Mouse (Mus musculus): Measurements from ENCODE around the gene Dtx4.
A peak's percentile ranks its signal among the peaks of the same experiment; 100 is the strongest.

Gene Dtx4

GRCm38 (mm10) chr19:12494187-12494458, 7.1 kb downstream of the Dtx4 start:
- no peak for DNase-seq (ENCODE audit: low read depth, low spot score)

GRCm38 (mm10) chr19:12493453-12494186, 7.6 kb downstream of the Dtx4 start:
- no peak for DNase-seq (ENCODE audit: low read depth, low spot score)

DNA sequence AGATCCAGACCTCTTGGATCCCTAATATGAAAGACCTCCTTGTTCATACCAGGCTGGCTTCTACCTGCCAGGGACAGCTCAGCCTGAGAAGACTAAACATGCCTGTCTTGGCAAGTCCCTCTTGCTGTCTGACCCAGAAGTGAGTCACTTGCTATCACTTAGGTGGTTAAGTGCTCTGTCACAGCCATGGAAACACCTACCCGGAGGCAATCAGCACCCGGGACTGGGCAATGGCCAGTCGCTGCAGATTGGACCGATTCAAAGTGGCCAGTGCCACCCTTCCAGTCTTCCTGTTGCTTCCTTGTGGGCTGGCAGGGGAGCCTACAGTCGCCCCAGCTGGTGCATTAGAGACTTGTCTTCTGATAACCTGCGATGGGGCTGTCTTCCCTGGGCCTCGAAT, 9.6 kb downstream of the Dtx4 start:
- DNase-seq (ENCODE audit: low read depth, low spot score) = no peak

DNA sequence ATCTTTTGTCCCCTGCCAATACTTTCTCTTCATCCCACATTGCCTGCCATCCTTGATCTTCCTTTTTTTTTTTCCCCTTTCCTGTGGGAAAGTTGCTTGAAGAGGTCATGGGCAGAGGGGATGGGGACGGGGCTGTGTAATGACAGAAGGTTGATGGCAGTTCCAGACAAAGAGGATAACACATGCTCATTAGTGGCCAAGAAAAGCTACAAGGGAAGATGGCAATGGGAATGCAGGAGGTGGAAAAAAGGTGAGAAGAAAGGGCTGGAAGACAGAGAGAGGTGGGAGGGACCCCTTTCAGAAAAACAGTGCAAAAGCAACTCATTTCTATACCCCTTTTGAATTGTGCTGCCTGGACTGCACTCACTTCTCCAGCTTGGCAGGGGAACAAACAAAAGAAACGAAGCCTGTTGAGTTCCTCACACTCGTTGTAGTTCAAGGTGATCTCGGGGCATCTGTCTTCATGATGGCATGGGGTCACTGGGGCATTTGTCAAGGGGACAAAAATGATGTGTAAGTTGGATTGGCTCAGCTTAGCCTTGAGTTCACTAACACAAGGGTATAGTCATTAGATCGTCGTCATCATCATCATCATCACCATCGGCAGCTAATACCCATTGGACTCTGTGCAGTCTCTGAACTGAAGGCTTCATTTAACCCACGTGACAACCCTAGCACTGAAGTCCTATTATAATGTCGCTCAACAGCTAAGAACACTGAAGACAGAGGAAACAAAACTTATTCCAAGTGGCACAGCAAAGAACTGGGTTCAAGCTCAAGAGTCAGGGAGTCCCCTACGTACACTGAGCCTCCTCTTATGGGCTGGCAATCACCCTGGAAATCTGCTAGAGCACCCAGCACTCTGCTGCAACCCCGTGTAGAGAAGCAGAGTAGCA, 11.3 kb downstream of the Dtx4 start:
- no peak for DNase-seq (ENCODE audit: low read depth, low spot score)

DNA sequence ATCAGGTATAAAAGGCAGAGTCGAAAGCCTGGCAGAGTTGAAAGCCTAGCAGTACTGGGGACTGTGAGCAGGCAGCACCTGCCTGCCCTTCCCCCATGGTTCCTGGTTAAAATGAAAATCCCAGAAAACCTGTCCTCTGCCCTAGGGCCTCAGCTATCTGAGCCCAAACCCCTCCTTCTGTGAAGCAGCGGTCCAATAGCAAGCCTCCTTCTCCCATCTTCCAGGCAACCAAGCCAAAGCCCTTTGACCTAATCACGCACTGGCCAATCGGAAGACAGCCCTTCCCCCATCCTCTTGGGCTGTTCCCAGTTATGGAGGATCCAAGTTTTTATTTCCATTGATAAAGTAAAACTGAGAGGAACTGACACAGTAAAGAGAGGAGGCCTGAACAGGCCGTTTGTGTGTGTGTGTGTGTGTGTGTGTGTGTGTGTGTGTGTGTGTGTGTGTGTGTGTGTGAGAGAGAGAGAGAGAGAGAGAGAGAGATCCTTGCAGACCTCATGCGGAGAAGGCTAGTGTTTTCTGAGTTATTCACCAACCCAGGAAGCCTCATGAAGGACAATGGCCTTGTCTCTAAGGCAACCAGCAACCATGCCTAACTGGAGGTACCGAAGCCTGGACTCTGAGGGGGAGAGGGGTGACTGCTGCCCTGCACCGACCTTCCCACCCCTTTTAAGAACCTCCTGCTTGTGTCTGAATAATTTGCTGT, 12.1 kb downstream of the Dtx4 start:
- DNase-seq (ENCODE audit: low read depth, low spot score) = peak; percentile 71

GRCm38 (mm10) chr19:12488205-12488966, 12.9 kb downstream of the Dtx4 start:
- DNase-seq (ENCODE audit: low read depth, low spot score) = peak; percentile 76

DNA sequence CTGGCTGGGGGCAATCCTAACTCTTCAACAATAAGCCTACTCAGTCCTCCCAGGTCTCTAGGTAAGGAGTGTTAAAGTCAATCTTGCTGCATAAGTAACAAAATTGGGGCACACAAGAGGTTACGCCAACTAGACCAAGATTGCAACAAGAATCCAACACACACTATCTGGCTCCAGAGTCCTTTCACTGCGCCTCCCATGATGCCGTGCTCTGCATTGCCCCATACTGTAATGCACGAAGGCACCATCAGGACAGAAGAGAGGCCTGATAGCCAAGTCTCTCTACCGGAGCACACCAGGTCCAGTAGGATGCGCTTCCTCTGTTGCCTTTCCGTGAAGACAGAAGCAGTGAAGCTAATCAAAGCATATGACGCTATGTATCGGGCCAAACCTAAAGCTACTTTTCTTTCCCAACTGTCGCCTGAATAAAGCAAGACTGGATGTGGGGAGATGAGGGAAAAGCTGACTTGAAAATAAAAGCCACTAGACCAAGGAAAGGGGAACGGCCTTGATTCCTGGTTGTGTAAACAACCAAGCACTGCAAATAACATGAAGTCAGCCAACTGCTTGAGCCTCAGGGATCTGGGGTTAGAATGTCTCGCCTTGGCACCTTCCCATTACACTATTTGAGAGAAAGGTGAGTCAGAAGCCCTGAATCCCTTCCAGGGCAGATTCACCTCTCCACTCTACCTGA, 13.6 kb downstream of the Dtx4 start:
- no peak for DNase-seq (ENCODE audit: low read depth, low spot score)

DNA sequence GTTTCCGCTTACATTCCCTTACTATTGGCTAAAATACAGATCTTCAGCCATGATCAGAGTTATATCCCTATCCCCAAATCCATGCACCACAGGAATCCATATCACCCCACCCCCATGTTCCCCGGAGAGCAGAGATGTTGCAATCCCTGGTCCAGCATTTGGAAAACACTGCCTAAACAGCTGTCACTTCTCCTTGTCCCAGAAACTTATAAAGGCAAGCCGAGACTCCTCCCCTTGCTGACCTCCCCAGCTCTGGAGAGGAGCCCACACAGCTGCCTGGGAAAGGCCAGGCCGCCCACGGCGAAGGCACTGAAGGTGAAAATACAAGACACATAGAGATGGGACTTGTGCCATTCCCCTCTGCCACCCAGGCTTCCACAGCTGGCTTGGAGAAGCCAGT, 14.4 kb downstream of the Dtx4 start:
- no peak for DNase-seq (ENCODE audit: low read depth, low spot score)

DNA sequence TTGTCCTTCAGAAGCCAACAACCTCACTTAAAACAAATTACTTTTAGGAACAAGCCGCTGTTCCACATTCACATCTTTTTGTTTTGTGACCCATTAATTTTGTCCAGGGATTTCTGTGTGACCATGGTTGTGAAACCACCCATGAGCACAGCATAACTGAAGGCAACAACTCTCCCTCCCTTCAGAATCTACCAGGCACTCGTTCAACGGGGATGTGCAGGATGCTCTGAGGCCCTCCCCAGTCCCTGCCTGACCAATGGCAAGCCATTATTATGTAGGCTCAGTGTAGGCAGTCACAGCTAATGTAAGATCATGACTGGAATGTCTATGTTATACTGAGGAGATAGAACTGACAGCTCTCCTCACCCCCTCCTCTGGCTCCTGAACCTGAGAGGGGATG, 15.6 kb downstream of the Dtx4 start:
- no peak for DNase-seq (ENCODE audit: low read depth, low spot score)

DNA sequence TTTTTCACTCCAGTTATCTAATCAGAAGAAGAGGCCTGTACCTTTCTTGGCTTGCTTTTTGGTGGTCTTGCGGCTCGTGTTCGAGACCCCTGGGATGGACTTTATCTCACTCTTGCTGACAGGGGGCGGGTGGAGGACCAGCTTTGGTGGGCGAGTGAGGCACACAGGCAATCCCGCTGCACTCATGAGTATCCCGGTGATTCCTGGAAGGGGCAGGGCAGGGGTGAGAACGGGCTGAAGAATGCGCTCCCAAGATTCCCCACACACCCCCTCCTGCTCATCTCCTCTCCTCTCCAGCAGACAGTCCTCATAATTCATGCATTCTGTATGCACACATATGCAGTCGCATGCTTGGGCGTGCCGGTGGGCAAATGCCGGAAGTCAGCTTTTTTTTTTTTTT, 16.0 kb downstream of the Dtx4 start:
- DNase-seq (ENCODE audit: low read depth, low spot score) = no peak

DNA sequence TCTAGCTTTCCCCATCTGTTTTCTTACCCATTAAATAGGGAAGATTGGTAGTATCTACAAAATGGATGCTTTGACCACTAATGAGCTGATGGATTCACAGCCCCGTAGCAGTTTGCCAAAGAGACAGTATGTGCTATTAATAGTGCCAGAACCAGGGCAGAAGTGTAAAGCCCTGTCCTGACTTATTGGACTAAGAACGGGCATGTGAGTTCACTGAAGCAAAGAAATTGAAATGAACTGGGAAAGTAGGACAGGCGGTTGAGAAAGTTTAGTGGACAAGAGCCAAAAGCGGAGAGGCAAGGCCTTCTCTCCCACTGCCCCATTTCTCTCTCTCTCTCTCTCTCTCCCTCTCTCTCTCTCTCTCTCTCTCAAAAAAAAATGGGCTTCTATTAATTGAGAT, 17.0 kb downstream of the Dtx4 start:
- no peak for DNase-seq (ENCODE audit: low read depth, low spot score)

DNA sequence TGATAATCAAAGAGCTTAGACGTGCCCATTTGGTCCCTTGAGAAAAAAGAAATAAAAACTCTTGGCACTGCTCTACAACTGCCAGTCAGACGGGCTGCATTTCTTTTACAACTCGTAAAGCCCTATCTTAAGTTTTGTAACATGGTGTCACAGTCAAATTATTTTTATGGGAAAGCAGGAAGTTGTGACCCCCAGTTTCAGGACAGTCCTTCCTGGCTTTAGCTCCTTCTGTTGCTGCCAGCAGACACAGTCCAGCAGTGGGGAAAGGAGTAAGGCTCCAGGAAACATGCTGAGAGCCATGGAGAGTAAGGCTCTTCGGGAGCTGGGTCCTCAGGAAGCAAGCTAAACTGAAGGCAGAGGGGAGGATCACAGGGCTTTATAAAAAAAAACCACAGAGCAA, 17.5 kb downstream of the Dtx4 start:
- no peak for DNase-seq (ENCODE audit: low read depth, low spot score)

- no peak for DNase-seq (ENCODE audit: low read depth, low spot score)
Observed at GRCm38 (mm10) chr19:12478369-12478768, 22.9 kb downstream of the Dtx4 start.

- DNase-seq (ENCODE audit: low read depth, low spot score) = no peak
Observed at GRCm38 (mm10) chr19:12476721-12477270, 24.5 kb downstream of the Dtx4 start.

DNA sequence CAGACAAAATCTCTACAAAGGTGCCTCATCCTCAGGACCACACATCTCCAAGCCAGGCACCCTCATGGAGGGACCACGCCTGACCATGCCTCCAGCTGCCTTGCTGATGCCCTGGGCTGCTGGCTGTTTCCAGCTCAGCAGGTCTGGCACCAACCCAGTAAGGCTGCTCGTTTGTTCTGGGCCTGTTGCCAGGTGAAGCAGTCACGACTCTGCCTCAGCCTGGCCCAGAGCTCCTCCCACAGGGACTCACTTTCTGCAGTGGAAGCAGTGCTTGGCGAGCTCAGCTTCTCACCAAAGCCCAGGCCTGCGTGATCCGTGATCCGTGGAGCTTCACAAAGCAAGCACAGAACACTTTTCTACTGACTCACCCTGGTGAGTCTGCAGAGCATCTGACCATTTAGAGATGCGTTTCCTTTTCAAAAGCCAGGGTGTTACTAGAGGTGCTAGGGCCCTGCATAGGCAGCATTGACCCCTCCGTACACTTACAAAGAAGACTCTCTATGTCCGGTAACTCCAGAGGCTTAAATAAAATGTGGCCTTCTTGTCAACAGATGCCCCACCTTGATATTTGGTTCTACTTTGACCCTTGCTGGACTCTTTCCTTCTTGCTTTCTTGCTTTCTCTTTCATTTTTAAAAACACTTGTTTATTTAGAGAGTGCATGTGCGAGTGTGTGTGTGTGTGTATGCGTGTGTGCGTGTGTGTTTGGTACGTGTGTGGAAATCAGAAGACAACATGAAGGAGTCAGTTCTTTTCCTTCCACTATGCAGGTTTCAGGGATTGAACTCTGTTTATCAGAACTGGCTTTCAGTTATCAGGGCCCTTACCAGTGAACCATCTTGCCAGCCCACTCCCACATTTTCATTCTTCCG, 25.6 kb downstream of the Dtx4 start:
- no peak for DNase-seq (ENCODE audit: low read depth, low spot score)

- DNase-seq (ENCODE audit: low read depth, low spot score) = no peak
Observed at GRCm38 (mm10) chr19:12473951-12474350, 27.3 kb downstream of the Dtx4 start.

DNA sequence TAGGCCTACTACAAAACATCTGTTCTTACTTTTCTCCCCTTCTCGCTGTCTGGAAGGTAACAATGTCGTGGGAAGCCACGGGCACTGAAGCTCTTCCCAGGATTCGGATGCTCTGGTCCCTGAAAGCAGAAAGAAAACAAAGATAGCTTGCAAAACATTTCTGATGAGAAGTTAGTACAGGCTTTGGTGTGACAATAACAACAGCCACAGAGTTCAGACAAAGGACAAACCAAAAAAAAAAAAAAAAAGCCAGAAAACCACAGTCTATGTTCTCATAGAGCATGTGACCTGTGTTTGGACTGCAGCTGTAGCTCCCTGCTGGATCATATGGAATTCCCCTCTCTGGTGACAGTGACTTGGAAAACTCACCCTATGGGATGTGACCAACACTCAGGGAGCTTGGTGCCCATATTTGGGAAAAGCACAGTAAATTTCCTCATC, 28.0 kb downstream of the Dtx4 start:
- DNase-seq (ENCODE audit: low read depth, low spot score) = no peak

- no peak for DNase-seq (ENCODE audit: low read depth, low spot score)
Observed at GRCm38 (mm10) chr19:12472381-12472976, 28.8 kb downstream of the Dtx4 start.

GRCm38 (mm10) chr19:12471866-12472265, 29.4 kb downstream of the Dtx4 start:
- DNase-seq (ENCODE audit: low read depth, low spot score) = no peak
